Mouse (Mus musculus) adrenal gland, postnatal 0 days (tissue): ENCODE data around the gene Hsd17b13. TPM values are rescaled to one million over a fixed set of nuclear protein-coding genes. Genes with fewer than 3 reads are reported as not detected.

Experiments
- polyA plus RNA-seq: library from polyadenylated mRNA; unstranded; fragments of >200 nt; fragmentation: Nextera tagmentation; extraction: Ambion mirVana; gene quantifications from 2 replicates; pipeline ENCODE4 v1.2.1, GENCODE M21; 2015

Gene Hsd17b13
- 10.0 and 12.4 TPM in 2 replicates for polyA plus RNA-seq

GRCm38 (mm10) chr5:103977297-103977696 lies at the start of gene Hsd17b13:
Gene Hsd17b13, minus strand, starts transcription at chr5:103977410.

GRCm38 (mm10) chr5:104021597-104022378 lies 44.6 kb upstream of the Hsd17b13 start, which contains the start of gene Hsd17b11:
Gene Hsd17b11, minus strand, starts transcription at chr5:104021919.

GRCm38 (mm10) chr5:103910748-103911409 lies 66.3 kb downstream of the Hsd17b13 start, which contains the start of gene Klhl8:
Gene Klhl8, minus strand, starts transcription at chr5:103911259.

Other genes starting within 250 kb of the Hsd17b13 start
- 12.3 and 14.5 TPM in 2 replicates for gene Klhl8, start 66.2 kb downstream of the Hsd17b13 start, polyA plus RNA-seq
- 11.8 and 12.5 TPM in 2 replicates for gene Hsd17b11, start 44.5 kb upstream of the Hsd17b13 start, polyA plus RNA-seq
- gene Nudt9, start 68.9 kb upstream of the Hsd17b13 start, polyA plus RNA-seq = 54.7 and 81.3 TPM in 2 replicates
- not detected in 2 replicates for gene Gm17660, start 100.2 kb upstream of the Hsd17b13 start, polyA plus RNA-seq
- 69.5 and 70.5 TPM in 2 replicates for gene Sparcl1, start 136.3 kb upstream of the Hsd17b13 start, polyA plus RNA-seq
- gene Dspp, start 193.3 kb upstream of the Hsd17b13 start, polyA plus RNA-seq = 0.07 TPM in 1 of 2 replicates, not detected in the other
- gene Dmp1, start 225.2 kb upstream of the Hsd17b13 start, polyA plus RNA-seq = 0.25 and 0.48 TPM in 2 replicates